Mouse (Mus musculus) thymus, adult 2 months (tissue): Measurements from ENCODE around the gene Abcc2. TPM values are rescaled to one million over a fixed set of nuclear protein-coding genes. Genes with fewer than 3 reads are reported as not detected.

ENCODE experiments used
- DNase-seq: peaks from one replicate; pipeline ENCODE4 v3.0.0; 2021
- H3K27ac ChIP-seq: fragments of 200-500 bp; 2 replicates; pipeline ENCODE4 v1.5.1; 2012; ENCODE audit warnings: low read length, control low read depth; ENCODE audit not compliant: control insufficient read depth, insufficient read depth
- H3K27me3 ChIP-seq: fragments of 200-500 bp; 2 replicates; pipeline ENCODE4 v1.6.1; 2012; ENCODE audit warnings: mild to moderate bottlenecking, low read length, moderate library complexity, mixed read lengths; ENCODE audit not compliant: control insufficient read depth, insufficient read depth
- H3K36me3 ChIP-seq: fragments of 200-500 bp; 2 replicates; pipeline ENCODE4 v1.6.1; 2012; ENCODE audit warnings: mild to moderate bottlenecking, low read length, moderate library complexity; ENCODE audit not compliant: control insufficient read depth, insufficient read depth
- H3K4me1 ChIP-seq: fragments of 200-500 bp; replicated peaks from 2 replicates; pipeline ENCODE4 v1.6.1; 2012; ENCODE audit warnings: low read length; ENCODE audit not compliant: control insufficient read depth, insufficient read depth
- H3K4me3 ChIP-seq: fragments of 200-500 bp; 2 replicates; pipeline ENCODE4 v1.5.1; 2012; ENCODE audit warnings: mild to moderate bottlenecking, low read length, control low read depth, moderate library complexity; ENCODE audit not compliant: control insufficient read depth, insufficient read depth
- CTCF ChIP-seq: fragments of 200-500 bp; IDR thresholded peaks from 2 replicates; pipeline ENCODE4 v1.5.1; 2012; ENCODE audit warnings: mild to moderate bottlenecking, control low read depth, low read length, moderate library complexity, borderline replicate concordance; ENCODE audit not compliant: control insufficient read depth, poor library complexity, insufficient read depth; ENCODE audit errors: extremely low read depth
- POLR2A ChIP-seq: fragments of 200-500 bp; IDR thresholded peaks from 2 replicates; pipeline ENCODE4 v1.6.1; 2012; ENCODE audit warnings: mild to moderate bottlenecking, low read length, control low read depth, moderate library complexity; ENCODE audit not compliant: control insufficient read depth, poor library complexity, insufficient read depth; ENCODE audit errors: extremely low read depth
- WGBS: fragments of 180-500 bp; shearing (Covaris S2); methylation state at CpG from one replicate; pipeline ENCODE4 v1.1.7; 2018; 5-methylcytosine and 5-hydroxymethylcytosine counted together
- polyA plus RNA-seq: library from polyadenylated mRNA; depleted of rRNA; stranded (reverse); fragments of >200 nt; gene quantifications from 2 replicates; pipeline ENCODE4 v1.2.3, GENCODE M21; 2012; rRNA removed

Abcc2 gene
- polyA plus RNA-seq, 1 experiment: 0.46 TPM

DNA sequence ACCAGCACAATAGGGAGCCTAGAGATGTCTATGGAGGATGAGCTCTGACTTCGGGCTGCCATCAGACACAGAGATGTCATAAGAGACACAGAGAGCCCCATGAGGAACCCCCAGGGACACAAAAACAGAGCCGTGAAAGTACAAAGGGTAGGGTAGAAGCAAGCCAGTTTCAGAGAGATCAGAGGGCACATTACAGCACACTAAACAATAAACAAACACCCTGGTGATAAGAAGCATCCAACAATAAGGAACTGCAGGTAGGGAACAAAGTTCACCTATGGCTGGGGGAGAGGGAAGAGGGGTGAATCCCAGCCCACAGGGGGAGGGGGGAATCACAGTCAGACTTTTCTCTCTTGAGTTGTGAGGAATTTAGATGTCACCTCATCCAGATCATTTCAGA is 105.7 kb downstream of the Abcc2 start:
- 87% methylated on average over 2 of the region's 2 CpGs for WGBS
- Histone ChIP-seq H3K36me3 (no peaks in the 10 kb centered on the region), H3K27me3 (no peaks in the 10 kb centered on the region), H3K4me3 (no peak overlapping the region), H3K4me1 (no peaks in the 10 kb centered on the region), H3K27ac (no peak overlapping the region)
- TF ChIP-seq POLR2A: no peak
- no peak for TF ChIP-seq CTCF
- DNase-seq: no peak

Other genes with a start within 250 kb of the Abcc2 start
- not detected in 2 replicates for gene Nkx2-3, start 169.9 kb upstream of the Abcc2 start, polyA plus RNA-seq
- gene Slc25a28, start 107.3 kb upstream of the Abcc2 start, polyA plus RNA-seq: 80.5 and 88.7 TPM in 2 replicates
- gene Entpd7, start 92.5 kb upstream of the Abcc2 start, polyA plus RNA-seq: 8.8 and 10.1 TPM in 2 replicates
- 5.4 and 5.5 TPM in 2 replicates for gene Cutc, start 29.2 kb upstream of the Abcc2 start, polyA plus RNA-seq
- gene Cox15, start 29.2 kb upstream of the Abcc2 start, polyA plus RNA-seq: 17.3 and 17.4 TPM in 2 replicates
- gene Dnmbp, start 158.0 kb downstream of the Abcc2 start, polyA plus RNA-seq: 12.7 and 13.0 TPM in 2 replicates
- gene Cpn1, start 204.4 kb downstream of the Abcc2 start, polyA plus RNA-seq: 0.27 and 0.45 TPM in 2 replicates
- gene Cyp2c23, start 247.0 kb downstream of the Abcc2 start, polyA plus RNA-seq: 0.31 TPM in 1 of 2 replicates, not detected in the other